Mouse (Mus musculus): Measurements from ENCODE around the gene Sf3a3. TPM values are rescaled to one million over a fixed set of nuclear protein-coding genes. Genes with fewer than 3 reads are reported as not detected.
"Not testable (repeated sequence)": the region's sequence is repeated elsewhere in the genome, so short reads cannot be mapped to it uniquely, and the experiment has no call there.

The Sf3a3 gene
- polyA plus RNA-seq, 1 experiment from 2014 or later: 110 TPM

DNA sequence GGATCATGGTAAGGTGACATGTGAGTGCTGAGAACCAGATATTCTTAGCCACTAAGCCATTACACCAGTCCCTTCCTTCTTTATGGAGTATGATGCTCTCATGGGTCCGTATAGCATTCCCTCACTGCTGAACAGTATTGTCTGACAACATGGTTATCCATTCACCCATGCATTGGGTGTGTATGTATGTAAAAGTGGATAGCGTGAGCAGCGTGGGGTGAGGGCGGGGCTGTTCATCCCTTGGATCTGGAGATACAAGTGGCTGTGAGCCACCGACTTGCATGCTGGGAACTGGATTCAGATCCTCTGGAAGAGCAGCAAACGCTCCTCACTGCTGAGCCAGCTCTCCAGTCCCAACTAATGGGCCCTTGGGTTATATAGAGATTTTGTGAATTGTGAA lies 2.0 kb upstream of the Sf3a3 start:
- Histone ChIP-seq H3K4me3 (no peak overlapping the region), H3K9me3 (no peaks in the 10 kb centered on the region), H3K4me2 (no peak overlapping the region), H3K27ac (no peak overlapping the region), H3K27me3 (replicated peaks) (peaks cover 18% of the 10 kb centered on the region), H3K36me3 (replicated peaks) (peaks cover 11% of the 10 kb centered on the region; the same call in 1 of the 2 replicates), H3K4me1 (peaks cover 35% of the 10 kb centered on the region), H3K9ac (no peak overlapping the region)
- ATAC-seq (replicated peaks): no peak
- WGBS: 83% methylated on average over 6 of the region's 6 CpGs

DNA sequence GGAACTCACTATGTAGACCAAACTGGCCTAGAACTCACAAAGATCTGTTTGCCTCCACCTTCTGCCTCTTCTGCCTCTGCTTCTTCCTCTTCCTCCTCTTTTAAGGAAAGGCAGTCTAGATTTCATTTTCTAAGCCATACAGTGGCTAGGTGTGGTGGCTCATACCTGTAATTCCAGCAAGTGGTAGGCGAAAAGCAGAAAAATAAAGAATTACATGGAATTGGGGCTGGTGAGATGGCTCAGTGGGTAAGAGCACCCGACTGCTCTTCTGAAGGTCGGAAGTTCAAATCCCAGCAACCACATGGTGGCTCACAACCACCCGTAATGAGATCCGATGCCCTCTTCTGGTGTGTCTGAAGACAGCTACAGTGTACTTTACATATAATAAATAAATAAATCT lies 726 bp upstream of the Sf3a3 start:
- H3K9ac ChIP-seq; H3K4me3 ChIP-seq; H3K4me2 ChIP-seq; H3K9me3 ChIP-seq; H3K27ac ChIP-seq; ATAC-seq (replicated peaks): not testable (repeated sequence)
- H3K4me1 ChIP-seq: peaks cover 30% of the 10 kb centered on the region
- H3K36me3 ChIP-seq (replicated peaks): peaks cover 21% of the 10 kb centered on the region
- peaks cover 15% of the 10 kb centered on the region for H3K27me3 ChIP-seq (replicated peaks)
- 70% methylated on average over 5 of the region's 5 CpGs for whole genome bisulfite sequencing

DNA sequence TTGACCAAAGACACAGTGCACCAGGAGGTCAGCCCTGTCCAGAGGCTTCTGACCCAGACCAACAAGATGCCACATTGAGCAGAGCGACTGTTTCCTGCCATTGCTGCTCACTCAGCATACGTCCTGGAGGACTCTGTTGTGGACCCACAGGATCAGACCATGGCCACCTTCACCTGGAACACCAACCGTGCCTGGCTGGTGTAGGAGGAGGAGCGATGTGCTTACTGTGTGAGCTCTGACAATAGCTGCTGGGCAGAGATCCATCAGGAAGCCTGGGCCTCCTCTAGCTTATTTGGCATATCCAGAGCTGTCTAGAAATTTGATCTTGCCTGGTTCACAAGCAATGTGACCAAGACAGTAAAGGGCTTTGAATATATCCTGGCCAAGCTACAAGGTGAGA lies 4.5 kb downstream of the Sf3a3 start:
- WGBS: 95% methylated on average over 4 of the region's 4 CpGs
- H3K27me3 ChIP-seq (replicated peaks): no peaks in the 10 kb centered on the region
- no peak overlapping the region for H3K27ac ChIP-seq
- H3K36me3 ChIP-seq (replicated peaks): peaks cover 65% of the 10 kb centered on the region
- no peak overlapping the region for H3K4me2 ChIP-seq
- ATAC-seq (replicated peaks): no peak
- peaks cover 19% of the 10 kb centered on the region for H3K4me1 ChIP-seq
- H3K9me3 ChIP-seq: no peaks in the 10 kb centered on the region
- no peak overlapping the region for H3K4me3 ChIP-seq
- H3K9ac ChIP-seq: no peak overlapping the region

DNA sequence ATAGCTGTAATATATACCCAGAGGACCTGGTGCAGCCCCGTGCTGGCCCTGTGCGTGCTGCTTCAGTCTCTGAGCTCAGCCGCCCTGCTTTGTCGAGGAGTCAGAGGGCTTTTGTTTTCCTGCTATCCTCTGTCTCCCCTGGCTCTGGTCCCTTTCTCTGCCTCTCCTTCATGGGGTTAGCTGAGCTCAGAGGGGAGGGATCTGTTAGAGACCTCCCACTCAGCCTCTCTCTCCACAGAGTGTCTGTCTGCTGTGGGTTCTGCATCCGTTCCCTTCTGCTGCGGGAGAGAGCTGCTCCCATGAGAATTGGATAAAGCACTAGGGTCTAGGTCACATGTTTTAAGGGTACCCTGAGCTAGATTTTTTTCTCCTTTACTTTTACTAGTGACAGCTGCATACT lies 11.5 kb downstream of the Sf3a3 start:
- Histone ChIP-seq H3K36me3 (replicated peaks) (peaks cover 87% of the 10 kb centered on the region), H3K9ac (no peak overlapping the region), H3K27me3 (replicated peaks) (no peaks in the 10 kb centered on the region), H3K9me3 (no peaks in the 10 kb centered on the region), H3K27ac (no peak overlapping the region), H3K4me2 (no peak overlapping the region), H3K4me1 (no peaks in the 10 kb centered on the region), H3K4me3 (no peak overlapping the region)
- no peak for ATAC-seq (replicated peaks)
- WGBS: 89% methylated on average over 6 of the region's 6 CpGs

DNA sequence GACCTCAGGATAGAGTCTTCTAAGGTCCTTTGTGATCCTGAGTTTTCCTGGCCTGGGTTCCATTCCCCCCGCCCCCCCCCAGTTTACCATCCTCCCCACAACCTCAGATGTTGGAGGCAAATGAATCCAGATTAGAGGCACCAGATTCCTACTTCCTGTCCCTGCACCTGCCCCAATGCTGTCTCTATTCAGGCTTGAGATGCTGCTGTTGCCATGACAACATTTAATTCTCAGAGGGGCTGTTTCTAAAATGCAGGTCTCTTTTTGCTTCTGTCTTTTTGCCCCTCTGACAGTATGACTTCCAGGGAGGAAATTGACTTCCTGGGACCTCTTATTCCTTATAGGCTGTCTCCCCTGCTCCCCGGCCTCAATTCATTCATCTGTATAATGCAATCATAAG lies 22.4 kb downstream of the Sf3a3 start:
- peaks cover 18% of the 10 kb centered on the region; the same call in 1 of the 2 replicates for H3K4me1 ChIP-seq
- H3K4me3 ChIP-seq: no peak overlapping the region
- peaks cover 9% of the 10 kb centered on the region for H3K36me3 ChIP-seq (replicated peaks)
- no peak for ATAC-seq (replicated peaks)
- no peak overlapping the region for H3K27ac ChIP-seq
- WGBS: 64% methylated on average over 2 of the region's 2 CpGs
- no peak overlapping the region for H3K9ac ChIP-seq
- H3K27me3 ChIP-seq (replicated peaks): no peaks in the 10 kb centered on the region
- no peak overlapping the region for H3K4me2 ChIP-seq
- no peaks in the 10 kb centered on the region for H3K9me3 ChIP-seq

DNA sequence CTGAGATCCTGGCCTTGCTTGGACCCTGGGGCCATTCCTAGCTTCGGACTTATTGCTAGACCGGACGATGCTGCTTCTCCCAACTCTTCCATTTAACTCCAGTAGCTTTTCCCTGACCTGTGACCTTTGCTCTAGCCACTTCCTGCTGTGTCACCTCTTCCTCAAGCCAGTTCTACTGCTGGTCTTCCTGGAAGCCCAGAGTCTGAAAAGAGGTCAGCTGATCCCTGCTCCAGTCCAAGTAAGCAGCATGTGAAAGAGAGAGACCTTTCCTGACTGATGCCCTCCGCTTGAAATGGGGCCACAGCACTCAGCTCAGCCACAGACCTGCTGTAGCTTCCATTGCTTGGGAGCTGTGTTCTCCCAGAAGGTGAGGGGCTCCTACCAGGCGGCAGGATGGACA lies 22.9 kb downstream of the Sf3a3 start:
- no peak overlapping the region for H3K4me2 ChIP-seq
- WGBS: 69% methylated on average over 5 of the region's 5 CpGs
- H3K9ac ChIP-seq: no peak overlapping the region
- peaks cover 23% of the 10 kb centered on the region for H3K4me1 ChIP-seq
- no peaks in the 10 kb centered on the region for H3K9me3 ChIP-seq
- H3K36me3 ChIP-seq (replicated peaks): peaks cover 8% of the 10 kb centered on the region; the same call in 1 of the 2 replicates
- H3K27ac ChIP-seq: no peak overlapping the region
- no peaks in the 10 kb centered on the region for H3K27me3 ChIP-seq (replicated peaks)
- ATAC-seq (replicated peaks): no peak
- no peak overlapping the region for H3K4me3 ChIP-seq

DNA sequence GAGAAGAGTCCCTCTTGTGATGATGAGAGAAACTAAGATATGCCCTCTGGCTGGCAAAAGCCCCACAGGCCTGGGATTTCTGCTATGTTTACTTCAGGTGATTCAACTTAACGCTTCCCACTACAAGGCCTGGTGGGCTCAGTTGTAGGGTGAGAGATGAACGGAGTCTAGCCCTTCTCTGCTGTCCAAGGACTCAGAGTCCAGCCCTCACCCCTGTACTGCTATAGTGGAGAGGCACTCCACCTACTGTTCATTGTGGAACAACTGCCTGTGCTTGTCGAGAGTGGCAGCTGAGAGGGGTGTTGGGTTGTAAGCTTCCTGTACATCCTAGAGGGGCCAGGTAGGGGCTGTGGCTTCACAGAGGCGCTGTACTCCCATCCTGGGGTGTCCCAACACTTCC lies 23.4 kb downstream of the Sf3a3 start:
- peaks cover 7% of the 10 kb centered on the region; the same call in 1 of the 2 replicates for H3K36me3 ChIP-seq (replicated peaks)
- no peak for ATAC-seq (replicated peaks)

DNA sequence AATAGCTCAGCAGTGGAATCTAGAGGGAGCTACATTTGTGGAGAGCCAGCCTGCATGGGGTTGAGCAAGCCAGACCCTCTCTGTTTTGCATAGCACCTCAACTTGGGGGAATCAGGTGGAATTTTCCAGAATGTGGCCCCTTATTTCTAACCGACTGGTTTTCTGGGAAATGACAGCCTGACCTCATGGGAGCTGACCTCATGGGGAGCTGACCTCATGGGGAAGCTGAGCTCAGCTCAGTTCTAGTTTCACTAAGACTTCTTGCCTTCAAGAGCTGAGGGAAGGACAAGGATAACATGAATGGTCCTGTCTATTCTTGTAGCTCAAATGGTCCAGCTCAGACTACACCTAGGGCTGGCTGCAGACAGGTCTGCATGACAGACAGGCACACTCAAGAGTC lies 24.2 kb downstream of the Sf3a3 start:
- no peak for ATAC-seq (replicated peaks)
- no peaks in the 10 kb centered on the region for H3K9me3 ChIP-seq
- H3K9ac ChIP-seq: no peak overlapping the region
- H3K27ac ChIP-seq: no peak overlapping the region
- H3K36me3 ChIP-seq (replicated peaks): no peaks in the 10 kb centered on the region
- WGBS: 52% methylated on average over 1 of the region's 1 CpGs
- no peaks in the 10 kb centered on the region for H3K27me3 ChIP-seq (replicated peaks)
- H3K4me1 ChIP-seq: peaks cover 27% of the 10 kb centered on the region
- no peak overlapping the region for H3K4me3 ChIP-seq
- H3K4me2 ChIP-seq: no peak overlapping the region

More for the DNA sequence above, 23.4 kb downstream of the Sf3a3 start:
- Histone ChIP-seq H3K4me3 (no peak overlapping the region), H3K27ac (no peak overlapping the region), H3K27me3 (replicated peaks) (no peaks in the 10 kb centered on the region), H3K9ac (no peak overlapping the region), H3K9me3 (no peaks in the 10 kb centered on the region), H3K4me2 (no peak overlapping the region), H3K4me1 (peaks cover 27% of the 10 kb centered on the region)
- 56% methylated on average over 4 of the region's 4 CpGs for WGBS

DNA sequence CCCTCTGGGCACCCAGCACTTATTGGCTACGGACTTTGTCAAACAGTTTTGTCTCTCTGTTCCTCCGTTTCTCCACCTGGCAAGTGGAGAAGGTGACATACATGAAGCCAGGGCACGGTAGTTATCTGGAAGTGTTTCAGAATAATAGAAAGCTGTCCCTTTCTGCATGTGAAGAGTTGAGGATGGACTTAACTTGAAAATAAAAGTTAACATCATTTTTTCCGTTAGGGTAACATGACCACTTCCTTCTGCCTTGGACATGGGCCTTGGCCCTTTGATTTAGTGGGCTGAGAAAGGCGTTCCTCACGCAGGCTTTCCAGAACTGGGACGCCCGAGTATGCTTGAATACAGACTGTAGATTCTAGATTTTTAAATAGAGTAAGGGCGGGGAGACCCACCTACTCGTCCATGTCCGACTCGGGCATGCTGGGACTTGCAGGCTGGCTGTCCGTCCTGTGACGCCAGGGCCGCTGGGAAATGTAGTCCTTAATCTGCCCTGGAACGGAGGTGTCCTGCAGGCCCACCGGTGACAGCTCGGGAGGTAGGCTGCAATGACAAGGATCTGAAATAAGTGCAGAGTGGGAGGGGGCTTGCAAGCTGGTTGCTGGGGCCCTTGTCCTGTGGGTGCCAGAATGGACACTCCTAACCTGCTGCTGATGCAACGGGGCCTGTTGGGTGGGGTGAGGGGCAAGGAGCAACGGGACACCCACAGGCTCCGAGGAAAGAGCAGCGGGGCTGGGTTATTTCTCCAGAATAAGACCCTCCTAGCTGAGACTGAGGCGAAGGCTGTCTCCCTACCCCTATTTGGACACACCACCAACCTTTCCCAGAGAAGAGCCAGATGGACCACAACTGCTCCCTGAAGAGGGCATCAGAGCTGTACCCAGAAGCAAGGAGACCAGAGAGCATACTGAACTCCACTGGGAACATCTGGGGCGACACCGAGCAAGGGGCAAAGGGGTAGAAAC lies 27.1 kb downstream of the Sf3a3 start, which contains the start of gene Inpp5b:
TSS of gene Inpp5b (plus strand) at position 475 of the 968 bp plus-strand sequence.
- H3K27ac ChIP-seq: peak within 1 kb of the TSS; percentile 48; the same call in 1 of the 2 replicates
- no peaks in the 10 kb centered on the region for H3K27me3 ChIP-seq (replicated peaks)
- H3K9me3 ChIP-seq: no peaks in the 10 kb centered on the region
- H3K4me3 ChIP-seq: peak within 1 kb of the TSS; percentile 46
- H3K36me3 ChIP-seq (replicated peaks): no peaks in the 10 kb centered on the region; the same call in 1 of the 2 replicates
- H3K9ac ChIP-seq: peak within 1 kb of the TSS; percentile 52
- peak within 1 kb of the TSS; percentile 56 for H3K4me2 ChIP-seq
- WGBS: 18% methylated on average over 25 of the region's 25 CpGs
- ATAC-seq (replicated peaks): peak; percentile 93
- H3K4me1 ChIP-seq: peaks cover 21% of the 10 kb centered on the region

DNA sequence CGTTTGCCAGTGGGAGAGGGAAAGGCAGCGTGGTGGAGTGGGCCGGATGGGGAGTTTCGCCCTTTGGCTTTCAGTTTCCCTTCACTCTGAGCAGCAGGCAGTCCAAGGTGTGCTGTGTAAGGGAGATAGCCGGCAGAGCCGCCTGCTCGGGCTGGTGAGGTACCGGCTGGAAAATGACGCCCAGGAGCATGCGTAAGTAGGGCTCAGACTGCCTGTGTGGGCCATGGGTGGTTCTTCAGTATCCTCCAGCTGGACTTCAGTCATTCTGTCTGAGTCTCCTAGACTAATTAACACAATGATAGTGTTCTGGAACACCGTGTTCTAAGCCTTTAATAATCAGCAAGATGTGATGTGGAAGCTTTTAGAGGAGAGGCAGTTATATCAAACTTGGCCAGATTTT lies 28.3 kb downstream of the Sf3a3 start:
- no peak overlapping the region; the same call in 1 of the 2 replicates for H3K4me2 ChIP-seq
- peaks cover 3% of the 10 kb centered on the region; the same call in 1 of the 2 replicates for H3K36me3 ChIP-seq (replicated peaks)
- WGBS: 91% methylated on average over 11 of the region's 11 CpGs
- no peaks in the 10 kb centered on the region for H3K27me3 ChIP-seq (replicated peaks)
- no peak overlapping the region for H3K27ac ChIP-seq
- H3K9ac ChIP-seq: no peak overlapping the region
- no peak for ATAC-seq (replicated peaks)
- no peak overlapping the region for H3K4me3 ChIP-seq
- H3K9me3 ChIP-seq: no peaks in the 10 kb centered on the region
- peaks cover 13% of the 10 kb centered on the region for H3K4me1 ChIP-seq

DNA sequence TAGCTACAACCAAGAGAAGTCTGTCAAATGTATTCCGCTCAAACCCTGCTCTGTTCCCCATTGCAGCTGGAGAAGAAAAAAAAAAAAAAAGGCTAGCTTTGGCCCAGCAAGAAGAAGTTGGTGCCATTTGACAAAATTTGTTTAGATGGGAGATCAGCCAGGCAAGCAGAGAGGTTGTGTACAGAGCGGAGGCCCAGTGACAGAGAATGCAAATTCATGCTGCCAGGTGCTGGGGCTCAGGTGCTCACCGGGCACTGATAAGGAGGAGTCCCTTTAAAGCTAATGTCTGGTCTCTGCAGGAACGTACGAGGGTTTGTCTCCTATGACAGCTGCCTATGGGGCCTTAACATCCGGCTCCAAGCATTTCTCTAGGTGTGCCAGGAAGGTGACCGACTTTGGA lies 32.0 kb downstream of the Sf3a3 start:
- no peak for ATAC-seq (replicated peaks)
- H3K4me3 ChIP-seq: no peak overlapping the region

DNA sequence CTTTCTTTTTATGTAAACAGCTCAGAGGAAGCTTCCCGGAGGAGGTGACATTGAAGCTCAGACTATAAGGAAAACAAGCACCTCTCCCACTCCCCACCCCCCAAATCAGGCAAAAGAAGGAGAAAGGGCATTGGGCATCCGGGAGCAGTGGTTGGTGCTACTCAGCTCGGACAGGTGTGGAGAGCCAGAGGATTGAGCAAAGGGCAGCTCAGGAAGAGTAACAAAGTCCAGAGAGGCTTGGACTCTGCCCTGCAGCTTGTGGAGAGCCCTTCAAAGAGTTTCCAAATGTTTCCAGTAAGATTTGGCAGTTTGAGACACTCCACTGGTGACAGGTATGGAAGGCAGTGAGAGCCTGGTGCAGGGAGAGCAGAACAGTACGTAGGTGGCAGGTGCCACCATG lies 33.3 kb downstream of the Sf3a3 start:
- Histone ChIP-seq H3K36me3 (replicated peaks) (peaks cover 3% of the 10 kb centered on the region; the same call in 1 of the 2 replicates), H3K27me3 (replicated peaks) (no peaks in the 10 kb centered on the region), H3K4me1 (peaks cover 16% of the 10 kb centered on the region), H3K9ac (no peak overlapping the region), H3K9me3 (no peaks in the 10 kb centered on the region), H3K27ac (no peak overlapping the region), H3K4me2 (no peak overlapping the region), H3K4me3 (no peak overlapping the region)
- 56% methylated on average over 4 of the region's 4 CpGs for WGBS
- ATAC-seq (replicated peaks): no peak

More for the DNA sequence above, 32.0 kb downstream of the Sf3a3 start:
- H3K36me3 ChIP-seq (replicated peaks): peaks cover 3% of the 10 kb centered on the region; the same call in 1 of the 2 replicates
- no peaks in the 10 kb centered on the region for H3K27me3 ChIP-seq (replicated peaks)
- H3K9ac ChIP-seq: no peak overlapping the region
- peaks cover 14% of the 10 kb centered on the region for H3K4me1 ChIP-seq
- WGBS: 76% methylated on average over 7 of the region's 7 CpGs
- no peak overlapping the region for H3K27ac ChIP-seq
- no peaks in the 10 kb centered on the region for H3K9me3 ChIP-seq
- H3K4me2 ChIP-seq: no peak overlapping the region
